Mouse (Mus musculus) G1E-ER4 (cell line): ENCODE data around the gene Pip4k2c. TPM values are rescaled to one million over a fixed set of nuclear protein-coding genes. Genes with fewer than 3 reads are reported as not detected.

Experiments used
- GATA1 ChIP-seq: IDR thresholded peaks from one replicate; pipeline ENCODE4 v1.8.0; 2012; ENCODE audit warnings: low read length, inconsistent platforms
- polyA plus RNA-seq: library from polyadenylated mRNA; stranded (reverse); fragments of >175 nt; gene quantifications from 2 replicates; pipeline ENCODE4 v1.2.3, GENCODE M21; 2012

Pip4k2c gene
- polyA plus RNA-seq, 1 experiment: 80.6 TPM

DNA sequence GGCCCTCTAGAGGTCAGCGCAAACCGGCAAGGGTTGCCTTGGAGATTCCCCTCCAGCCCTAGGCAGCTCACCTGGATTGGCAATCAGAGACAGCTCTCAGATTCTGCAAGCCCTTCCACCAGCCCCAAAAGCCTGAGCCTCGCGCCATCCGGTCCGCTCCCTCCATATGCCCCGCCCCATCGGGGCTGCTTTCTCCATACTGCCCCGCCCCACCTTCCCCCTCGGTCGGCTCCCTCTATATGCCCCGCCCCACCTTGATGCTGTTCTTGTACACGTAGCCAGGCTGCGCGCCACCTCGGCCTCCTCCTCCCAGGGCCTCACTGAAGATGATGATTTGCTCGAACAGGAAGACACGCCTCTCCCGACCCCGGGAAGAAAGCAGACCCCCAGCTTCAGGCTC, 27.6 kb downstream of the Pip4k2c start:
- no peak for TF ChIP-seq GATA1

DNA sequence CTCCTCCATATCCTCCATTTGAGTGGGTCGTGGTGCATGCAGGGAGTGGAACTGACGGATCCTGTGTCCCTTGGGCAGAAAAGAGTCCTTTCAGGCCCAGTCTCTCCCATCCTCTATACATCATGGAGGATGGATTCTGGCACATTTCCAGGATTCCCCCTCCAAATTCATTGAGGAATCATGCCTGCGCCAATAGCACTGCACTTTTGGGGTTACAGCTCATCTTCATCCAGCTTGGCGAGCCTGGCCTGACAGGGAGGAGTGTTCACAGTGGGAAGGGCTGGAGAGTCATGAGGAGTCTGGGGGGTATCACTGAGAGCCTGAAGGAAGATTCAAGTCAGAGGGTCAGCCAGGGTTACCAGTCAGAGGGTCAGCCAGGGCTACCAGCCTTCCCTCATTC, 28.8 kb downstream of the Pip4k2c start:
- TF ChIP-seq GATA1: no peak

DNA sequence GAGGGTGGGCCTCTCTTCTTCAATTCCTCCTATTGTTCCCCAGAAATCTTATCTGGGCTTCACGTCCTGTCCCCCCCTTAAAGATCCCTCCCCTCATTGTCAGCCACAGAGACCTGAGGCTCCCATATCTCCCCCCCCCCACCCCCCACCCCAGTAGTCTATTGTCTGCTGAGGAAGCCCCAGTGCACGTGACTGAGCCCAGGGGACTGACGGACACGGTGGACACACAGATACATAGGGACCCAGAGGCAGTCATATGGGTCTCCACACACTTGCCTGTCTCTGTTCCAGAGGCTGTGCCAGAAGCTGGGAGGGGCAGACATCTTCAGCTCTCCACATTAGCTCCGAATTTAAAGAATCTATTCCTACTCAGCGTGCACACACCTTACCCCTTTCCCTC, 29.8 kb downstream of the Pip4k2c start:
- no peak for TF ChIP-seq GATA1

DNA sequence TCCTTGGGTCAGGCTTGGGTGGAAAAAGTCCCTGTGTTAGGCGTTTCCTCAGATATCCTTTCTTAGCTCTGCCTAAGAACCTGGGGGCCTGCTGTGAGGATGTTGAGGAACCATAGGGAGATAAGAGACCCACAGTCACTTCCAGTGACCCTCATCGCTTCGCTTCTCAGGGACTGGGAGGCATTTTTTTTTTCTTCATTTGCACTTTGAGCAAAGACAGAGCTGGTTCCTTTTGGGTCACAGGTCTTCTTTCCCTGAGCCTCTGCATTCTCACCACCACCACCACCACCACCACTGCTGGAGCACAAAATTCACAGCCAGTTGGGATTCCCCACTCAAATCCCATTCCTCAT, 30.7 kb downstream of the Pip4k2c start:
- no peak for TF ChIP-seq GATA1

DNA sequence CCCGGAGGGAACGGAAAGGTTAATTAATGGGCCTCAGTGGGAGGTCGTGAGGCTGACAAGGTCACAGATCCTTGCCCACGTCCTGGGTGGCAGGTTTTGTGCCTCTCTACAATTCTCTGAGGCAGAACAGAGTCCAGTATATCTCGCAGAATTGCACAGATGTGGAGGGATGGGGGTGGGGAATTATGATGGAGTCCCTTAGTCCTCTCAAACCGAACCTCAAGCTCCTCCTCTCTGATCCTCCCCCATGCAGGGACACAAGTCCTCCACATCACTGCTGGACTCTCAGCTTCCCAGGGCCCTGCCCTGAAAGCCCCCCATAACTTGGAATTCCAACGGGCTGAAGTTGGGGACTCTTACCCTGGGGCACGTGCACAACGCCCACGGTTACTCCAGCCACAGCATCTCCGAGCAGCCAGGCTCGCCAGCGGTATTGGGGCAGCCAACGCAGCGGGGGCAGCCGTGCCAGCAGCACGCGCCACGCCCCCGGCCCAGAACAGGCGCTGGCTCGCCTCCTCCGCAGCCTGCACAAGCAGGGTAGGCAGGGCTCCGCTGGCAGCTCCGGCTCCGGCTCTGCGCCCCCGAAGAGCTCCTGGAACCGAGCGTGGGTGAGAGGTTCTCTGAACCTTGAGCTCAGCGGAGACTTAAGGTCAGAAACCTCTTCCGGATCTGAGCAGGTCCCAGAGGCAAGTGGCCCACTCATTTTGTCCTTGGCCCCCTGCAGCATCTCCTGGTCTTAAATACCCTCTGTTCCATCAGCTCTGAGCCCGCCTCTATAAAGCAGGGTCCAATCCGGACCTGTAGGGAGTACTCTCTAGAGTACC, 31.3 kb downstream of the Pip4k2c start, which contains the start of gene Slc26a10:
TSS of gene Slc26a10 (minus strand) at position 775 of the 824 bp plus-strand sequence.
- no peak for TF ChIP-seq GATA1

DNA sequence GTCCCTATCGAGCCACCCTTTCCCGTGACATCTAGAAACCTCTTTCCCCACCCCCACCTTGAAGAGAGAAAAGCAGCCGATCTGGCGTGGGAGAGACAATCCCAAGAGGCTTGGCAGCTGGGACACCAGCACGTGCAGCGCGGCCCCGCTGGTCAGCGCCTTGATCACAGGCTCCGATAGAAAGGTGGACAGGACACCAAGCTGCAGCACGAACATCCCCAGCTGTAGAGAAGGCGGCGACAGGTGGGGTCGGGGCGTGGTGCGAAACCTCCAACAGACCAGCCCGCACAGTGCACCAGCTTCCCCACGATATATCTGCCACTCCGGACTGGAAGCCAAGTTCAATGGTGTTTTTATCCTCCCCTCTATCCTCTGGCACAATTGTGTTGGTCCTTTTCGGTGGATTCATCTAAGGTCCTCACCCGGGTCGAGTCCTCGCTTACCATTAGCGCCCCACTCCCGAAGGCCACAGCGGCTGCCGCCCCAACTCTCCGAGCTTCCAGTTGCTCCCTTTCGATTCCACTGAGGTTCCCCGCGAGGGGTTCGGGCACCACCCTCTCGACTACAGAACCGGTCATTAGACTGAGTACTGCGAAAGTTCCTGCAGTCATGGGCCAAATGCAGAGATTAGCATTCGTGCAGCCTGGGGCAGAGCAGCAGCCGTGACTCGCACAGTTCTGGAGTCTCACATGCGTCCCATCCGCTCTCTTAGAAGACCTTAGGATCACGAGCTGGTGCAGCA, 32.9 kb downstream of the Pip4k2c start:
- TF ChIP-seq GATA1: no peak

DNA sequence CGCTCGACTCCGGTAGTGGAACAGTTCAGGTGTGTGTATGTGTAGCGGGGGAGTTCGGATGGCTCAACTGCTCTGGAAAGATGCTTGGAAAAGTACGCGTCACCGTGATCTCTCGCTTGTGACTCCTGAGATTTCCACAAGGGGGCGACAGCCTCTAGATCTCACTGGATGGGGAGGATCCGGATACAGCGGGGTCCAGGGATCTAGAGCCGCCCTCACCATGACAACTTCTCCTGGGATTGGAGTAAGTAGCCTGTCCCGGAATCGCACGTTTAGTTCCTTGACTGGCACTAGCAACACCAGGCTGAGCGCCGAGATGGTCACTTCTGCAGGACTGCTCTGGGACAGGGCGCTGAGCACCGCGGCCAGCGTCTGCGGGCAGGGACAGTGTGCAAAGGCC, 33.7 kb downstream of the Pip4k2c start:
- TF ChIP-seq GATA1: no peak

DNA sequence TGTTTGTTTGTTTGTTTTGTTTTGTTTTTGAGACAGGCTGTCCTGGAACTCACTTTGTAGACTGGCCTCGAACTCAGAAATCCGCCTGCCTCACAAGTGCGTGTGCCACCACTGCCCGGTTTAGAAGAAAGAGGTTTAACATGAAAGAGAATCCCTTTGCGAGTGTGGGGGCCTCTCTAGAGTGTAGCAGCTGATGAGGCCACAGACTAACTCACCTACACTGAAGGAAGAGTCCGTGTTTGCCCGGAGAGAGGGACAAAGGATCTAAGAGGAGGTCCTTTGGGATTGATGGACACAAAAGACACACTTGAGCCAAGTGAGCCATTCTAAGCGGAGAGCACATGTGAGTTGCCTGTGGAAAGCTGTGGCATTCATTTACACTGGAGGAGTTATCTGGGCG, 34.1 kb downstream of the Pip4k2c start:
- TF ChIP-seq GATA1: no peak

DNA sequence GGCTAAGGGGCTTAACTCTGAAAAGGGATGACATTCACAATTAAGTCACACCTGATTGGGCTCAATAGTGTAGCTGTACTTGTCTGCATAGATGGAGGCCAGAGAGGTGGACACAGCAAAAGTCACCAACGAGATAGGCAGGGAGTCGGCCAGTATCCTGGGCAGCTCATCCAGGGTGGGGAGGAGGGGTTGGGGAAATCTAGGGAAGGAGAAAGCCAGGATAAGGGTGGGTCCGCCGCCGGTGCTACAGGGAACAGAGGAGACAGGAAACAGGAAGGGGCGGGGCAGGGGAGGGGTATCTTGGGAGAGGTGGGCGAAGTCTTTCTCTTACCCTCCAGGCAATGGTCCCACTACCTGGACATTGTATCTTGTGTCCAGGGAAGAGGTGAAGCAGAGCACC, 34.6 kb downstream of the Pip4k2c start:
- TF ChIP-seq GATA1: no peak

DNA sequence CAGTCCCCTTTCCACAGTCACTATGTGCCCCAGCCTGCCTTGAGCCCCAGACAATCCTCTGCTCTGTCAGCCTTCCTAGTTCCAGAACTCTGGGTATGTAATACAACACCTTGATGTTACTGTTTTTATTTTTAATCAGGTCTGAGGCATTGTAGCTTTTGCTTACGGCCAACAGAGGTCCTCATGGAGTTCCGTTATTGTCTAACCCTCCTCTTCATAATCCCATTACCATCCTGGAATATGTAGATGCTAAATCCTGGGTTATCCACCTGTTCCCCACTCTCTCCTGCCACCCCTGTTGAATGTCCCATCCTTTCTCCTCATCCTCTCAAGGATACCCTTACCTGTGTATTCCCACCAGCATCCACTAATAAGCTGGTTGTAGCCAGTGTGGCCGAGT, 35.2 kb downstream of the Pip4k2c start:
- TF ChIP-seq GATA1: no peak

DNA sequence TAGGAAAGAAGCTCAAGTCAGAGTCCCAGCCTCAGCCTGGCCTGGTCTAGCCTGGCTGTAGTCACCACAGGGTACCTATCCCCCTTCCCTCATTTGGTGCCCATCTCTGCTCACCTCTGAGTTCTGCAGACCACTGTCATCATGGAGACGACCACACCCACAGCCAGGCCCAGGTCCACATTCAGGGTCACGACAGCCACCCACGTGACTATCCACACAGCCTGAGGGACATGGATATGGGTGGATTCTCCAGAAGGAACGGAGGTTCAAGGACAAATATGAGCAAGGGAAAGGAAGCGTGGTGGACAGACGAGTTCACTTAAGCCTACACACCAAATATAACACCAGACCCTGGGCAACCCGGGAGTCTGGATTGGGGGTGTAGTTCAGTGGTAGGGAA, 37.2 kb downstream of the Pip4k2c start:
- TF ChIP-seq GATA1: no peak

DNA sequence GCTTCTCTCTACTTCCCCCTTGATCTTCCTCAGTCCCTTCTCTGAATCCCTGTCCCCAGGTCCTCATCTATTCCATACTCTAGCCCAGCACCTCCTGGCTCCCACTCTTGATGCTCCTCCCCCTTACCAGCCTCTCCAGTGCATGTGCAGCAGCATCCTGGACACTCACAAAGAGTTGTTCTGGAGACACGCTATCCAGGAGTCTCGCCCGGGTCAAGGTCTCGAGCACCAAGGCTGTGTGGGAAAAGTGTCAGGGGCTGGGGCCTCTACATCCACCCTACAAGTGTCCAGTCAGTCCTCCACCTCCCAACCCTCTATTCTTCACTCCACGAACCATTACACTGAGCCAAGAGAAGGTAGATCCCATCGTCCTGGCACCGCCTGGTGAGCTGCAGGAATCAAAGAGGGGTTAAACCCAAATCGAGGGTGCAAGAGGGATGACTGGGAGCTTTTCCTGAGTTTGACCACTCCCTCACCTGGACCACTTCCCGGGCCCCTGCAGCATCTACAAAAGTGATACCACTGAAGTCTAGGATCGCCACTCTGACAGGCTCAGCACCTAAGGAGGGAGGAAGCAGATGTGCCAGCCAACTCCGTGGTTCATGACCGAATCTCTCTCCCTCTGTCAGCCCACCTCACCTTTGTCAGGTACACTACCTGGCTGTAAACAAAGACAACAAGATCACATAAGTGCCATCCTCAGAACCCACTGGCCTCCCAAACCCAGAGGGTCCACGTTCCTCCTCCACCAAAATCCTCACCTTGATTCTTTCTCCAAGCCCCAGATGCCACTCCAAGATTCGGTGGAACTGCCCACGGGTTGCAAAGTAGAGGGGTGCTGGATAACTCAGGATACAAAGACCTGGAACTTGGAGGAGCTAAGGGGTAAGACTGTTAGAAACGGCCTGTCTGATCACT, 38.0 kb downstream of the Pip4k2c start:
- TF ChIP-seq GATA1: no peak

DNA sequence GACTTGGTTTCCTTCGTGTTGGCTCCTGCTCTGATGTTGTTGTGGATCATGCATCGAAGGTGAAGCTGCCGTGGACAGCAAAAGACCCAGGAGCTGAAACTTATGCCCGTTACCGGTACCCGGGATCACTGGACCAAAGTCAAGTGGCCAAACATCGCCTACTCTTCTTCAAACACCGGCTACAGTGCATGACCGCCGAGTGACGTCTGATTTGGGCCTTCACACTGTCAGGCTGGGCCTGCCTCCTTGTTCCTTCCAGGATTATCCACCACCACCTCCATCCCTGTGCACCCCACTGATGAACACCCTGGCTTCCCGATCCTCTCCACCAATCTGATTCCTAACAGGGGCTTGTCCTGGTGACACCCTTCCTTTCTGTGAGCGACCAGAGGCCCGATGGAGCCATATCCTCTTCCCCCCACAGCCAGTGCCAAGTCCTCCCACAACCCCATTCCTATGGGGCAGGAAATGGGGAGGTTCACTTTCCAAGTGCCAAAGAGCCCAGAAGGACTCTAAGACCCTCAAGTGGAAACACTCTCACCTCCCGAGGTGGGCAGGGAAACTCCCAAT, 39.7 kb downstream of the Pip4k2c start:
- TF ChIP-seq GATA1: no peak

DNA sequence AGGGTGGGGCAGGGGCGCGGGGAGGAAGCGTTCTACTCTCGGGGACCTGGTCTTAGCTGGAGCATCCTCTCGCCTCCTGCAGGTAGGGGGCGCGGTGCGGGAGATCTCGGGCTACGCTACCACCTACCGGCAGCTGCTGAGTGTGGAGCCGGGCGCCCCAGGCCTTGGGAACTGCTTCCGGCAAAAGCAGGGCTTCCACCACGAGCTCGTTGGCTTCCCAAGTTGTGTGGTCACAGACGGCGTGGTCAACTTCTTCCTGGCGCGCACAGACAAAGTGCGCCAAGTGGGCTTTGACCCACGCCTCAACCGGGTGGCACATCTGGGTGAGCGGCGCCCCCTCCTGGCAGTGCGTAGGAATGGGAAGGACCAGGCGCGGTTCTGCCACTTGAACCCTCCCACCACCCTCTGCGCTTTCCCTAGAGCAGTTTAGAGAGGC, 40.5 kb downstream of the Pip4k2c start:
- no peak for TF ChIP-seq GATA1

DNA sequence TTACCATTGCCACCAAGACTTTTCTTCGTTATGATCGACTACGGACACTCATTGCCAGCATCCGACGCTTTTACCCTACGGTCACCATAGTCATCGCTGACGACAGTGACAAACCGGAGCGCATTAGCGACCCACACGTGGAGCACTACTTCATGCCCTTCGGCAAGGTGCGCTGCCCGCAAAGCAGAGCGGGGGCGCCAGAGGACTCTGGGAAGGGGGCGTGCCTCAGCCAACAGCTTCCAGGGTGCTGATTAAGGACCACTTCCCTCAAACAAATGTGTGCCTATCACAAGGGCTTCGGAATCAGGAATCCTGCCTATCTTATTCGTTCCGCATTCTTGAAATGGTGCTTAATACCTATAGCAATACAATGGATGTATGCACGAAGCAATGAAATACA, 41.4 kb downstream of the Pip4k2c start:
- TF ChIP-seq GATA1: no peak
